Mouse (Mus musculus): ENCODE data around the gene Stil. TPM values are rescaled to one million over a fixed set of nuclear protein-coding genes. Genes with fewer than 3 reads are reported as not detected.

Stil gene
- polyA plus RNA-seq, 1 experiment from 2014 or later: 12.6 TPM

GRCm38 (mm10) chr4:115086763-115087415 is 86.9 kb downstream of the Stil start:
- 73% methylated on average over 3 of the region's 3 CpGs for WGBS

GRCm38 (mm10) chr4:115088611-115089338 is 88.8 kb downstream of the Stil start, which contains the start of gene Pdzk1ip1:
Gene Pdzk1ip1 (plus strand): TSS chr4:115088708.
- Histone ChIP-seq H3K4me1 (no peaks in the 10 kb centered on the region), H3K27ac (no peak within 1 kb of the TSS), H3K4me2 (no peak within 1 kb of the TSS), H3K9me3 (replicated peaks) (no peaks in the 10 kb centered on the region), H3K27me3 (peaks cover 34% of the 10 kb centered on the region), H3K9ac (0 out of 2 replicates have a peak within 1 kb of the TSS, but pooled peaks have one; percentile 5), H3K4me3 (no peak within 1 kb of the TSS), H3K36me3 (ENCODE audit: poor library complexity, severe bottlenecking) (no peaks in the 10 kb centered on the region)
- 33% methylated on average over 11 of the region's 11 CpGs for WGBS
- ATAC-seq: no peak

More at GRCm38 (mm10) chr4:115086763-115087415, 86.9 kb downstream of the Stil start:
- H3K4me2 ChIP-seq: no peak overlapping the region
- no peak overlapping the region for H3K27ac ChIP-seq
- H3K27me3 ChIP-seq: peaks cover 35% of the 10 kb centered on the region
- no peak for ATAC-seq
- H3K9me3 ChIP-seq (replicated peaks): no peaks in the 10 kb centered on the region
- no peak overlapping the region for H3K9ac ChIP-seq
- H3K36me3 ChIP-seq (ENCODE audit: poor library complexity, severe bottlenecking): no peaks in the 10 kb centered on the region
- no peaks in the 10 kb centered on the region for H3K4me1 ChIP-seq
- no peak overlapping the region for H3K4me3 ChIP-seq

- no peak overlapping the region for H3K9ac ChIP-seq
- no peaks in the 10 kb centered on the region for H3K9me3 ChIP-seq (replicated peaks)
- H3K36me3 ChIP-seq (ENCODE audit: poor library complexity, severe bottlenecking): no peaks in the 10 kb centered on the region
- H3K27ac ChIP-seq: no peak overlapping the region
- H3K4me1 ChIP-seq: peaks cover 4% of the 10 kb centered on the region
- no peak for ATAC-seq
- no peak overlapping the region for H3K4me3 ChIP-seq
- 76% methylated on average over 2 of the region's 2 CpGs for WGBS
- H3K27me3 ChIP-seq: peaks cover 52% of the 10 kb centered on the region
- H3K4me2 ChIP-seq: no peak overlapping the region
These were observed 90.6 kb downstream of the Stil start for GRCm38 (mm10) chr4:115090592-115090991.

DNA sequence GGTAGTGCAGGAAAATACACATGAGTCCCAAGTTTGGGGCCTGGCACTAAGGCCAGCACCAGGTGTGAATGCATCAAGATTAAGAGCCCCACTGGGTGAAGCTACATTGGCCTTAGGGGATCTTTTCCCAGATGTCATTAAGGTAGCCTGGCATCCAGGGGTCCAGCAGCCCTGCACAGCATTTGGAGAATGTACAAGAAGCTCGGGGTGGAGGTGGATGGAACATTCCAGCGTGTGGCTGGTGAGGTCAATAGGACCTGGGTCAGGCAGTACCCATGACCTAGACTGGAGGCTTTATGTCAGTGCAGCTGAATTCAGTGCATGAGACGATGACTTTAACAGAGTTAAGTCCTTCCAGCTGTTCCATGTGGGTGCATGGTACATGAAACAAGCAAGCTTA is 91.8 kb downstream of the Stil start:
- no peak overlapping the region for H3K9ac ChIP-seq
- no peak overlapping the region for H3K4me3 ChIP-seq
- ATAC-seq: no peak
- H3K27ac ChIP-seq: no peak overlapping the region
- no peaks in the 10 kb centered on the region for H3K36me3 ChIP-seq (ENCODE audit: poor library complexity, severe bottlenecking)
- H3K4me2 ChIP-seq: no peak overlapping the region
- peaks cover 59% of the 10 kb centered on the region for H3K27me3 ChIP-seq
- H3K4me1 ChIP-seq: peaks cover 12% of the 10 kb centered on the region
- H3K9me3 ChIP-seq (replicated peaks): no peaks in the 10 kb centered on the region
- whole genome bisulfite sequencing: 87% methylated on average over 3 of the region's 3 CpGs

Other genes starting within 250 kb of the Stil start
- not detected in 2 replicates for gene Gm12830, start 178.4 kb upstream of the Stil start, polyA plus RNA-seq (2015; fragmentation: Nextera tagmentation; extraction: Ambion mirVana)
- gene Foxd2, start 91.3 kb upstream of the Stil start, polyA plus RNA-seq (2015; fragmentation: Nextera tagmentation; extraction: Ambion mirVana): 0.22 and 0.30 TPM in 2 replicates
- gene Foxe3, start 74.1 kb upstream of the Stil start, polyA plus RNA-seq (2015; fragmentation: Nextera tagmentation; extraction: Ambion mirVana): not detected in 2 replicates
- 119 and 133 TPM in 2 replicates for gene Cmpk1, start 12.9 kb upstream of the Stil start, polyA plus RNA-seq (2015; fragmentation: Nextera tagmentation; extraction: Ambion mirVana)
- gene Tal1, start 56.3 kb downstream of the Stil start, polyA plus RNA-seq (2015; fragmentation: Nextera tagmentation; extraction: Ambion mirVana): 0.81 and 0.88 TPM in 2 replicates
- 3.7 and 4.4 TPM in 2 replicates for gene Pdzk1ip1, start 88.5 kb downstream of the Stil start, polyA plus RNA-seq (2015; fragmentation: Nextera tagmentation; extraction: Ambion mirVana)
- gene Cyp4x1, start 134.1 kb downstream of the Stil start, polyA plus RNA-seq (2015; fragmentation: Nextera tagmentation; extraction: Ambion mirVana): 1.4 and 2.1 TPM in 2 replicates
- gene Cyp4a29, start 241.9 kb downstream of the Stil start, polyA plus RNA-seq (2015; fragmentation: Nextera tagmentation; extraction: Ambion mirVana): not detected in 2 replicates

All from forebrain, embryonic 13.5 days (tissue).